In genomic region chr4:155332253-155332652, GRCm38 (mm10) we compare ENCODE assay signal across 28 mouse cellular contexts. TPM values are rescaled to one million over a fixed set of nuclear protein-coding genes. Genes with fewer than 3 reads are reported as not detected.
DNase-seq lines count a peak whose midpoint lies in the region; TF ChIP-seq lines count a peak whose summit lies in the region.
"Had no signal": no experiment of that assay in that cellular context is flagged by ENCODE, and none has a peak within 500 bp of the region (broad histone marks: within the 10 kb centered on the region; RNA-seq: fewer than 3 reads in every experiment).

No protein-coding gene starts in this region.

- peak; percentile 66 for DNase-seq in layer of hippocampus, adult 11-12 months (ENCODE audit: low spot score)
- no peak for DNase-seq in layer of hippocampus, postnatal 10 days (ENCODE audit: low spot score in 2 of 2)
- DNase-seq in layer of hippocampus, adult 9-10 months (ENCODE audit: low spot score) = peak; percentile 15
- no peak for DNase-seq in layer of hippocampus, postnatal 36 days
- DNase-seq in brain, adult 2 months (ENCODE audit: low read depth, low spot score) = peak; percentile 92
- DNase-seq in ovary, postnatal 10 days (ENCODE audit: low spot score) = no peak
- no peak for DNase-seq in kidney, postnatal 14 days
- DNase-seq: adrenal gland, adult 2 months; adrenal gland, postnatal 14 days; cerebellum, adult 11-12 months; cerebellum, adult 9-10 months; embryo, embryonic 11 days; gastrocnemius, adult 2 months; gastrocnemius, postnatal 14 days; heart, adult 11 months; heart, postnatal 10 days; heart, postnatal 36 days had no signal

- TF ChIP-seq POLR2A in cortical plate, adult 2 months (IDR thresholded peaks at IDR 0.05; ENCODE audit: extremely low read depth, insufficient read depth, low read length) = peak; percentile 26; the same call in 1 of the 2 replicates

- peaks cover 12% of the 10 kb centered on the region for H3K4me1 ChIP-seq in cortical plate, adult 2 months (ENCODE audit: control insufficient read depth, insufficient read depth, low read length)
- H3K4me1 ChIP-seq: embryonic facial prominence, embryonic 10.5 days; embryonic facial prominence, embryonic 13.5 days; forebrain, embryonic 15.5 days; heart, embryonic 12.5 days; heart, embryonic 15.5 days; hindbrain, embryonic 13.5 days had no signal

- no peak for TF ChIP-seq CTCF in cortical plate, adult 2 months (IDR thresholded peaks at IDR 0.05; ENCODE audit: extremely low read depth, insufficient read depth, low read length)

- peak overlapping the region; percentile 84; the same call in 1 of the 2 replicates for H3K27ac ChIP-seq in cortical plate, adult 2 months (ENCODE audit: insufficient read depth, low read length)
- H3K27ac ChIP-seq: embryonic facial prominence, embryonic 10.5 days; embryonic facial prominence, embryonic 13.5 days; forebrain, embryonic 12.5 days; forebrain, embryonic 15.5 days; gastrocnemius, adult 2 months; heart, embryonic 15.5 days; hindbrain, embryonic 10.5 days; hindbrain, embryonic 13.5 days had no signal

- no peak overlapping the region for H3K4me3 ChIP-seq in cortical plate, adult 2 months (ENCODE audit: insufficient read depth, low read length)
- H3K4me3 ChIP-seq: embryonic facial prominence, embryonic 10.5 days; embryonic facial prominence, embryonic 13.5 days; erythroblast, embryonic 14.5 days; forebrain, embryonic 12.5 days; forebrain, embryonic 15.5 days; gastrocnemius, adult 2 months; heart, embryonic 12.5 days; heart, embryonic 15.5 days; hindbrain, embryonic 10.5 days; hindbrain, embryonic 13.5 days had no signal

RNA-seq across cellular contexts. Expression of gene Prkcz, which starts 28.9 kb away (rescaled TPM):
- total RNA-seq in layer of hippocampus, postnatal 10 days (2021) = 100 to 1,000 TPM; 123 to 138 TPM
- 100 to 1,000 TPM; 156 to 166 TPM for total RNA-seq in layer of hippocampus, postnatal 36 days (2021)
- polyA plus RNA-seq in cortical plate, adult 2 months (2012; rRNA removed) = 295 and 315 TPM in 2 replicates
- total RNA-seq: common myeloid progenitor, adult 5-6 weeks had no signal

Comparison
In these comparisons a context has a peak if more than half of its experiments do, and no peak if none do; other contexts are left out.
1. DNase-seq: peak in layer of hippocampus, adult 11-12 months (single experiment), layer of hippocampus, adult 9-10 months (single experiment) and brain, adult 2 months (single experiment); none in layer of hippocampus, postnatal 10 days (0 of 2), layer of hippocampus, postnatal 36 days (0 of 2), ovary, postnatal 10 days (single experiment) and kidney, postnatal 14 days (single experiment).